Mouse (Mus musculus) cerebellum, adult 9-10 months (tissue): ENCODE measurements around the gene Ephx4.

Experiments
- DNase-seq: peaks from one replicate; pipeline ENCODE4 v3.0.0; 2022

Ephx4 gene

DNA sequence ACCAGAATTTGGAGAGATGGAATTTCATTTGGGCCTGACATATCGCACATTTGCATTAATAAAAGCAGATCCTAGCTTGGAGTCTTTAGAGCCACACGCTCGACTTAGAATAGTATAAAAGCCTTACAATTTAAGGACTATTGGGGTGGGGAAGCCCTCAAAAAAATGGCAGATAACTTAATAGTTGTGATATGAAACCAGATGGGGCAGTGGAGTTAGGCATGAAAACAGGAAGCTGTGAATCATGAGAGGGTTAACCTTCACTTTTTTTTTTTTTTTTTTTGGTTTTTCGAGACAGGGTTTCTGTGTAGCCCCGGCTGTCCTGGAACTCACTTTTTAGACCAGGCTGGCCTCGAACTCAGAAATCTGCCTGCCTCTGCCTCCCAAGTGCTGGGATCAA is 33.6 kb downstream of the Ephx4 start:
- no peak for DNase-seq

- no peak for DNase-seq
These were observed 34.2 kb downstream of the Ephx4 start for GRCm38 (mm10) chr5:107436587-107437209.

DNA sequence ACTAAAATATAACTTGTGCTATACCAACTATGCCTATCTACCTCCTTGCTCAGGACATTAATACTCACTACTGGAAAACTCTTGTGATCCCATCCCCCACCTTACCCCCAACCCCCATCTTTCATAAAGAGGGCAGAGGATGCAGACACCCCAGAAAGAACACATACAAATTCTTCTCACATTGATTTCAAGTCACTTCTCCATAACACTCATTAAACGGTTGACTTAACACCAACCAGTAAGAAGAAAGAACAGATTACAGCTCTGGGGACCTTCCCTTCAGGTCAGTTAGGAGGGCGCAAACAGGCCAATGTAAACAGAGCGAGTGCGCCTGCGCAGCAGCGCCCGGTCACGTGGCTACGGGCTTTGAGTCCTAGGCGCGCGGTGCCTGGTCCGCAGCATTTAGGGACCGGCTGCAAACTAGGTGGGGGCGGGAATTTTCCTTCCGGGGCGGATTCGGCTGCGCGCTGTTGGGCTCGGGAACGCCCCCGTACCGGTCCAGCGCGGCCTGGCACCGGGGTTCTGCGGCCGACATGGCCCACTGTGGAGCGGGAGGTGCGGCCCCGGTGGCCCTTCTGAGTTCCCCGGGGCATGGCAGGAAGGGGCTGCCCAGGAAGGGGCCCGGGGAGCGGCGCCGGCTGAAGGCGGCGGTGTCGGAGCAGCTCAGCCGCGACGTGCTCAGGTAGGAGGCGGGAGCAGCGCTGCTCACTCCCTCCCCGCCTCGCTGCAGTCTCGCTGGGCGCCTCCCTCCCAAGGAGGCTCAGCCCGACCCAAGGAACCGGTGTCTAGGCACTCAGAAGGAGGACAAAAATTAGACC is 35.1 kb downstream of the Ephx4 start, which contains the start of gene Btbd8:
Gene Btbd8 (plus strand): TSS at position 534 of the 818 bp plus-strand sequence.
- DNase-seq = peak; percentile 96

- no peak for DNase-seq
These were observed 35.8 kb downstream of the Ephx4 start for GRCm38 (mm10) chr5:107438353-107438752.

GRCm38 (mm10) chr5:107441881-107442280 is 39.3 kb downstream of the Ephx4 start:
- no peak for DNase-seq

- DNase-seq = no peak
These were observed 41.7 kb downstream of the Ephx4 start for GRCm38 (mm10) chr5:107444251-107444650.

DNA sequence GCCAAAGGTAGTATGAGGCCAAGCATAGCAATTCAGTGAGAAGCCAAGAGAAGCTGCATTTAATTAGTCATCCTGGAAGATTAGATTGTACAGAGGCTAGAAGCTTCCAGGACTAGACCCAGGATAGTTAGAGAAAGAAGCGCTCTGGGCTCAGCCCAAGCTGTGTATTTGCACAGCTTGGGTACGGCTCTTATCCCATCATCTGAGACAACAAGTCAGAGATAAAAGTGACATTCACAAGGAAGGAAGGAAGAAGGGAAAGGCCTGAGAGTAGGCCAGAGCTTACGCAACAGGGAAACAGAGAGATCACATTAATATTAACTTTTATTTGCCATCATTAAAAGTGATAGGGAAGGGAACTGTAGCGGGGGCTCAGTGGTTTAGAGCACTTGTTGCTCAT is 45.4 kb downstream of the Ephx4 start:
- DNase-seq = no peak

- DNase-seq = no peak
These were observed 46.2 kb downstream of the Ephx4 start for GRCm38 (mm10) chr5:107448784-107449183.

GRCm38 (mm10) chr5:107449620-107450019 is 47.1 kb downstream of the Ephx4 start:
- DNase-seq = no peak

GRCm38 (mm10) chr5:107450299-107450698 is 47.8 kb downstream of the Ephx4 start:
- no peak for DNase-seq

DNA sequence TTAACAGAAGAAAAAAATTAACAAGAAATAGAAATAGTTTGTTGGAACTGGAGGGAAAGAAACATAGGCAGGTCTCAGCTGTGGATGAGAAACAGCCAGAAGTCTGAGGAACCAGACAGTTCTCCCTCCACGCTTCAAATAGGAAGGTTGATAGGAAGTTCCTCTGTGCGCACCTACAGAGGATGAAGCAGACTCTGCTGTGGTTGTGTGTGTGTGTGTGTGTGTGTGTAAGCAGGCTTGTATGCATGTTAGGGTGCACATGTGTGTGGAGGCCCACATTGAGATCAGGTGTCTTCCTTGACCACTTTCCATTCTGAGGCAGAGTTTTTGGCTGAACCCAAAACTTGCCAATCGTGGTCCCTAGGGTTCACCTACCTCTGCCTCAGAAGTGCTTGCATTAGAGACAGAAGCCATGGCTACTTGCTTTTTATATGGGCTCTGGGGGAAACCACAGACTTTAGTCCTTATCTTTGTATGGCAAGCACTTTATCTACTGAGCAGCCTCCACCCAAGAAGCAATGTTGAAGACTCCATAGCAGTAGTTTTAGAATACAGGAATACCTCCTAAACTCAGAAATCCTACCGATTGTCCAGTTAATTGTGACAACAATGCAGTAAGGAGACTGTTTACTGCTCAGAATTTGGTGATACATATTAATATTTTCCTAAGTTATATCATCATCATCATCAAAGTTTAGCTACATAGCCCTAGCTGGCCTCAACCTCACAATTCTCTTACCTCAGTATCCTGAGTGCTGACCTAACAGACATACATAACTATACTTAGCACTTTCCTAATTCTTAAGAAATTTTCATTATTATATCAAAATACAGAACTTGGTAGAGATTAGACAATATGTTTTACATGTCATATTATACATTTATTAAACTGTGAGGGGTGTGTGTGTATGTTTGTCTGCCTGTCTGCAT is 59.9 kb downstream of the Ephx4 start:
- DNase-seq = no peak

- no peak for DNase-seq
These were observed 64.0 kb downstream of the Ephx4 start for GRCm38 (mm10) chr5:107466501-107466900.

DNA sequence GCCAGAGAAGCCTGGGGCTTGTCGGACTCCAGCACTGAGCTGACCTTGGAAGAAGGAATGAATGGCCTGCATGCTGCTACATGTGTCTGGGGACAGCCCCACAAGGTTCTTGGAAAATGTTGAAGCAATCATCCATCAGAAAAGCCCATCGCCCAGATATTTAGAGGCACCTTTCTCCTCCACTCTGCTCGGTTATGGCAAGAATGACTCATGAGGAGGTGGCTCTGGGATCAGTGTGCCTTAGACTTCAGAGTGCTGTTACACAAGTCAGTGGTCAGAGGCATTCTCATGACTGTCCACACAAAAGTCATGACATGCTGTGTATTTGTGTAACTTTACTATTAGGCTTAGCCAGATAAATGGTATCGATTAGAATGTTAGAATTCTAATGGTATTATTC is 64.6 kb downstream of the Ephx4 start:
- DNase-seq = no peak

DNA sequence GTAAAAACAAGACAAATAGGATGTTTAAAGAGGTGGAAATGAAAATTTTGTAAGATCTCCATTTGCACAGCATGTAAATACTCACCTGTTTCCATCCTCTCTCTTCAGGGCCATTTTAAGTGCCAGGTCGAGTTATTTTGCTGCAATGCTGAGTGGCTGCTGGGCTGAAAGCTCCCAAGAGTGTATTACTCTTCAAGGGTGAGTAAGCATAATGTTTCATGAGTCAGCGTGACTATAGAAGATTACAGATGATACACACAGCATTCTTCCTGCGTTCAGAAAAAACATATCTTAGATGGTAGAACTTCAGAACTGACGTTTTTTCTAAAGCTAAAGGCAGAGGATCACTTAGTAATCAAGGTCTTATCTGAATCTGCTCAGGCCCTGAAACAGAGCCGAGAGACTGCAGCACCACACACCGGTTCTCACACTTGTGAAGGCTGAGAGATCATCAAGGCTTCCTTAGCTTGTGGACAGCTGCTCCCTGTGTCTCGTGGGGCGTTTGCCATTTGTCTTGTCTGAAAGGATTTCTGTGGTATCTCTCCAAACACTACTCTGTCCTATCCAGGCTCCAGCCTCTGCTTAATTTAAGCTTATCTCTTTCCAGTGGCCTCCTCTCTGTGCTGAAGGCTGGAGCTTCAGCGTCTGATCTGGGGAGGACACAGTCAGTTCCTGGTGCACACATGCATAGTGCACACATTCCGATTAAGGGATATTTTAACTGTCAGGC is 68.2 kb downstream of the Ephx4 start:
- no peak for DNase-seq
